Mouse (Mus musculus) urinary bladder, postnatal 25 days (tissue): ENCODE data around the gene Nckap5.

ENCODE experiments used
- DNase-seq: peaks from one replicate; pipeline ENCODE4 v3.0.0; 2022; ENCODE audit warnings: low spot score

Gene Nckap5

DNA sequence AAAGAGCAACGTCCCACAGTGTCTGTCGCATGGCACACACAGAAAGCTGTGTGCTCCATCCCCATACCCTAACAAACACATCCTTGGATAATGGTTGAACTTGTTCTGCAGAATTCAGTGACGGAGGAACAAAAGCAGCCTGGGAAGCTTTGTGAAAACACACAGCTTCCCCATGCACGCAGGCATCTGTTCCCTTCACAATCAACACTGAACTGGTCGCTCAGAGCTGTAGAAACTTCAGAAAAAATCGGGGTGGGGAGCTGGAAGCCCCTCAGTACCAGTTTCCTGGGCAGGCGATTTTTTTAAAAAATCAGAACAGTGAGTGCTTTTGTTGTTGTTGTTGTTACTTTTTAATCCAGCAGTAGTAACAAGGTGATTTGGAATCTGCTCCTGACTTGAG, 960.5 kb downstream of the Nckap5 start:
- DNase-seq: no peak
